Mouse (Mus musculus): ENCODE results near the gene Csmd2. TPM values are rescaled to one million over a fixed set of nuclear protein-coding genes. Genes with fewer than 3 reads are reported as not detected.

Csmd2 gene
- polyA plus RNA-seq, 1 experiment from 2014 or later = not detected

DNA sequence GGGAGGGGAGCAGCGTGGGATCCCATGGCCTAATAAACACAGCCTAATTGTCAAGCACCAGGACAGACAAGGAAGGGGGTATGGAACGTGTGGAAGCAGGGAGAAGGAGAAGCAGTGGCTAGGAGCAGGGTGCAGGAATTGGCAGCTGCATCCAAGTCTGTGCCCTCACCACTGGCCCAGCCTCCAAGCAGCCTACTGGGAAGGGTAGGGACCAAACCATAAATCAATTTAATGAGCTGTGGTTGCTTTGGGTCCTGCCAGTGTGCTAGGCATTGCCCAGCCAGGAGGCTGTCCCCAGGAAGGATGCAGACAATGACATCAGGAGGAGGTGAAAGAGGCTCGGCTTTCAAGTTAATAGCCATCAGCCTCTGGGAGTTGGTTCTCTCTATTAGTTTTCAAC, 100.0 kb downstream of the Csmd2 start:
- H3K27ac ChIP-seq = no peak overlapping the region
- 54% methylated on average over 3 of the region's 3 CpGs for WGBS (ENCODE audit: missing documents)

DNA sequence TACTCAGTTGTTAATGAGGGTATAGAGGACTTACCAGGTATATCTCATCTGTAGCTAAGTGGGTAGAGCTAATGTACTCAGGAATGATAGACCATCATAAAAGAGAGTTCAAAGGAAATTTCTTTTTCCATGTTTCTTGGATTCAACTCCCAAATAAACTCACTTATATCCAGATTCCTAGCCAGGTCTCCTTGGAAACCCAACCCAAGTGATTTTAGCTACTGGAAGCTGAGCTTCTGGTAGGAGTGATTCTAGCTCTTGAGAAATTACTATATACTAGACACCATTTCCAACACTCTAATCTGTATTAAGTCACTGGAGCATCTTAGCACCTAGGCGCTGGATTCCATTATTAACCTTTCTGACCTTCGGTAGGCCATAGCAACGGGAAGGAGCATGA, 100.6 kb downstream of the Csmd2 start:
- WGBS (ENCODE audit: missing documents) = 89% methylated on average over 3 of the region's 3 CpGs
- no peaks in the 10 kb centered on the region for H3K36me3 ChIP-seq (ENCODE audit: inconsistent target)
- no peak overlapping the region for H3K4me3 ChIP-seq (ENCODE audit: inconsistent target)
- no peak overlapping the region for H3K27ac ChIP-seq
- H3K79me2 ChIP-seq (ENCODE audit: inconsistent target) = no peaks in the 10 kb centered on the region

More for the DNA sequence above, 100.0 kb downstream of the Csmd2 start:
- no peaks in the 10 kb centered on the region for H3K79me2 ChIP-seq (ENCODE audit: inconsistent target)
- no peaks in the 10 kb centered on the region for H3K36me3 ChIP-seq (ENCODE audit: inconsistent target)
- H3K4me3 ChIP-seq (ENCODE audit: inconsistent target) = no peak overlapping the region

DNA sequence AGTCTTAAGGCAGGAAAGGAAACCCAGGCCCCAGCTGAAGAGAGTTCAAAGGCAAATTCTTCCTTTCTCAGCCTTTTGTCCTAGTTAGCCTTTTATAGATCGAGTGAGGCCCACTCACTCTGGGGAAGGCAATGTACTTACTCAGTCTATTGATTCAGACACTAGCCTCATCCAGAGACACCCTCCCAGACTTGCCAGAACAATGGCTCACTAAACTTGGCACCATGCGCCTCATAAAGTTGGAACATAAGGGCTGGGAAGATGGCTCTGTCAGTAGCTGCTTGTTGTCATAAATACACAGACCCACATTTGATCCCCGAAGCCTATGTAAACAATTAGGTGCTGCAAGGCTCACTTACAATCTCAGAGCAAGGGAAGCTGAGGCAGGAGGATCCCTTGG, 104.3 kb downstream of the Csmd2 start:
- Histone ChIP-seq H3K79me2 (ENCODE audit: inconsistent target) (no peaks in the 10 kb centered on the region), H3K27ac (no peak overlapping the region), H3K36me3 (ENCODE audit: inconsistent target) (no peaks in the 10 kb centered on the region), H3K4me3 (ENCODE audit: inconsistent target) (no peak overlapping the region)
- 86% methylated on average over 3 of the region's 3 CpGs for WGBS (ENCODE audit: missing documents)

GRCm38 (mm10) chr4:128099515-128099914, 111.9 kb downstream of the Csmd2 start:
- 96% methylated on average over 5 of the region's 5 CpGs for WGBS (ENCODE audit: missing documents)
- H3K79me2 ChIP-seq (ENCODE audit: inconsistent target) = no peaks in the 10 kb centered on the region
- no peak overlapping the region for H3K4me3 ChIP-seq (ENCODE audit: inconsistent target)
- H3K27ac ChIP-seq = no peak overlapping the region
- no peaks in the 10 kb centered on the region for H3K36me3 ChIP-seq (ENCODE audit: inconsistent target)

DNA sequence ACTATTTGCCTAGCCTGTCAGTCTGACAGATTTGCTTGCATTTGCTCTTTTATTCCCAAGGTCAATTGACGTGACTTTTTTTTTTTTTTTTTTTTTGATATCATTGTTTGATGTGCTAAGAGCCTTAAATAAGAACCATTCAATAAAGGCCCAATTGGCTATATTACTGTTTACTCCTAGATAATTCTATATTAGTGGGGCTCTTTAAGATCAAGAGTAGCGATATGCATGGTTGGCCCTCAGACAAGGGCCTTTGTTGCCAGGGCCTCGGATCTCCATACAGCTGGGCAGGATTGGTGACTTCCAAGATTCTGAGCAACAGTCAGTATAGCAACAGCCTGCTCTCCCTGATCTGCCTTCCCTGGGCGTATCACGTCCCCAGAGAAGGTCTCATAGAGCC, 112.9 kb downstream of the Csmd2 start:
- Histone ChIP-seq H3K79me2 (ENCODE audit: inconsistent target) (no peaks in the 10 kb centered on the region), H3K4me3 (ENCODE audit: inconsistent target) (no peak overlapping the region), H3K36me3 (ENCODE audit: inconsistent target) (no peaks in the 10 kb centered on the region), H3K27ac (no peak overlapping the region)
- 89% methylated on average over 5 of the region's 5 CpGs for WGBS (ENCODE audit: missing documents)

DNA sequence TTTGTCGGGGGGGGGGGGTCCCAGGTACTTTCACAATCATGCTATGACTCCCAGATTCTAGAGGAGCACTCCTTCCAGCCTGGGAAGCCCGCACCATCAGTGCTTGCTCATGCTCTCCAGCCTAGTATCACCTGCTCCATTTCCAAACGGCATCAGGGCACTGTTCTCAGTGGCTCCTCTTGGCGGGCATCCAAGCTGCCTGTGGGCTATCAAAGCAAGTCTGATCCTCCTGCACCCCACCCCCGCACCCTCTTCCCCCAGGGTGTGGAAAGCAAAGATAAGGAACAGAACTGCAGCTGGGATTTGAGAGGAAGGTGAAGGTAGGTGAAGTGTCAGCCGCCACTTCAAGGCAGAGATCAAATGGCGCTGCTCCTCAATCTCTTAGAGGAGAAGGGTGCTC, 128.7 kb downstream of the Csmd2 start:
- Histone ChIP-seq H3K79me2 (ENCODE audit: inconsistent target) (no peaks in the 10 kb centered on the region), H3K36me3 (ENCODE audit: inconsistent target) (no peaks in the 10 kb centered on the region), H3K4me3 (ENCODE audit: inconsistent target) (no peak overlapping the region), H3K27ac (no peak overlapping the region)
- WGBS (ENCODE audit: missing documents) = 62% methylated on average over 7 of the region's 7 CpGs

GRCm38 (mm10) chr4:128123281-128123680, 135.6 kb downstream of the Csmd2 start:
- no peaks in the 10 kb centered on the region for H3K36me3 ChIP-seq (ENCODE audit: inconsistent target)
- no peaks in the 10 kb centered on the region for H3K79me2 ChIP-seq (ENCODE audit: inconsistent target)
- H3K4me3 ChIP-seq (ENCODE audit: inconsistent target) = no peak overlapping the region
- no peak overlapping the region for H3K27ac ChIP-seq
- WGBS (ENCODE audit: missing documents) = 80% methylated on average over 8 of the region's 8 CpGs

- no peaks in the 10 kb centered on the region for H3K79me2 ChIP-seq (ENCODE audit: inconsistent target)
- 78% methylated on average over 4 of the region's 4 CpGs for whole genome bisulfite sequencing (ENCODE audit: missing documents)
- H3K4me3 ChIP-seq (ENCODE audit: inconsistent target) = no peak overlapping the region
- H3K27ac ChIP-seq = no peak overlapping the region
- H3K36me3 ChIP-seq (ENCODE audit: inconsistent target) = no peaks in the 10 kb centered on the region
These were observed 137.1 kb downstream of the Csmd2 start for GRCm38 (mm10) chr4:128124738-128125137.

GRCm38 (mm10) chr4:128128546-128128945, 140.9 kb downstream of the Csmd2 start:
- WGBS (ENCODE audit: missing documents) = 75% methylated on average over 6 of the region's 6 CpGs
- Histone ChIP-seq H3K27ac (no peak overlapping the region), H3K36me3 (ENCODE audit: inconsistent target) (no peaks in the 10 kb centered on the region), H3K79me2 (ENCODE audit: inconsistent target) (no peaks in the 10 kb centered on the region), H3K4me3 (ENCODE audit: inconsistent target) (no peak overlapping the region)

GRCm38 (mm10) chr4:128130611-128131142, 143.0 kb downstream of the Csmd2 start:
- Histone ChIP-seq H3K4me3 (ENCODE audit: inconsistent target) (no peak overlapping the region), H3K36me3 (ENCODE audit: inconsistent target) (no peaks in the 10 kb centered on the region), H3K79me2 (ENCODE audit: inconsistent target) (no peaks in the 10 kb centered on the region), H3K27ac (no peak overlapping the region)
- WGBS (ENCODE audit: missing documents) = 67% methylated on average over 4 of the region's 4 CpGs

DNA sequence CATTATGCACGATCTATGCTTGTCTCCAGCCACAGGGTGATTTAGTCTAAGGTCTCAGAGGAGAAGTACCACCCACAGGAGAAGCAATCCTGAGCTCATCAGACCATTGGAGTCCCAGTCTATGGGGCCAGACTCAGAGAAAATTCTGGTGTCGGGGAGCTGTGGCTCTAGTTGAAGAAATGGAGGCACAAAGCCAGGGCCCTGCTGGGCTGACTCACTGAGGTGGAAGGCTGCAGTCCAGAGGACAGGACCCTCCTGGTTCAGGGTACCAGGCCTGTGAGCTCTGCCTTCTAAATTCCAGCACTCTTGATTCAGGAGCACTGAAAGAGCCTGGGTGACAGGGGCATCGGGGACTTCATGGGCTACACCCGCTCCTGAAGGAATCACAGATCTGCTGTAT, 144.0 kb downstream of the Csmd2 start:
- 85% methylated on average over 4 of the region's 4 CpGs for WGBS (ENCODE audit: missing documents)
- Histone ChIP-seq H3K79me2 (ENCODE audit: inconsistent target) (no peaks in the 10 kb centered on the region), H3K4me3 (ENCODE audit: inconsistent target) (no peak overlapping the region), H3K27ac (no peak overlapping the region), H3K36me3 (ENCODE audit: inconsistent target) (no peaks in the 10 kb centered on the region)

DNA sequence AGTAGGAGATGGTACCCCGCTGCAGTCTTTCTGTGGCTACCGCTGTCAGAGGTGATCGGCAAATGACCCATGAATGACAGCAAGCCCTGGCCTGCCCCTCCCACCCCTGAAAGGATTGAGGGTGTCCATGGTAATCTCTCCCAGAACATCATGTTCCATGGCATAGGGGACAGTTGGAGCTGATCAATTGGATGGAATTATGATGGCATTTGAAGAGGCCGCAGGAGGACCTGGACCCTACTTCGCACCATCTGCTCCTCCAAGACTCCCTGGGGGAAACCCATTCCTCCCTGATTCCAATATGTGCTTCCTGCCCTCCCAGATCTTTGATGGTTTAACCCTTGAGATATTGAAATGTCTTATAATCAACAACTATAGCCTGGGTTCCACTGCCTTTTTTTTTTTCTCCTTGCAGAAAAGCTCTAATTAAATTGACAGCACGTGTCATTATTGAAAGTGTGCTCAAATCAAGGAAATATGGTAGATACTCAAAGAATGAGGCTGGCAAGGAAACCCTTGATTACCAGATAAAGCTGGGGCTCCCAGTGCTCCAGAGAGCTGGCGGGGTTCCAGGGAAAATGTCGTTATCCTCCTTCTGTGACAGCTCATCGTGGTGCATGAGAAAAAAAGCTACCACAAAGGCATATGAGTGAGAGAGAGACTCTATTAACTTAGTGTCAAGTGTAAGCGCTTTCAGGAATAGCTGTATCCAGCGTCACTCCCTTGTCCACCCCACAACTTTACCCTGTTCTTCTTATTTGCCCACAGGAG, 145.4 kb downstream of the Csmd2 start:
- no peaks in the 10 kb centered on the region for H3K36me3 ChIP-seq (ENCODE audit: inconsistent target)
- H3K27ac ChIP-seq = no peak overlapping the region
- WGBS (ENCODE audit: missing documents) = 89% methylated on average over 11 of the region's 11 CpGs
- H3K4me3 ChIP-seq (ENCODE audit: inconsistent target) = no peak overlapping the region
- no peaks in the 10 kb centered on the region for H3K79me2 ChIP-seq (ENCODE audit: inconsistent target)

DNA sequence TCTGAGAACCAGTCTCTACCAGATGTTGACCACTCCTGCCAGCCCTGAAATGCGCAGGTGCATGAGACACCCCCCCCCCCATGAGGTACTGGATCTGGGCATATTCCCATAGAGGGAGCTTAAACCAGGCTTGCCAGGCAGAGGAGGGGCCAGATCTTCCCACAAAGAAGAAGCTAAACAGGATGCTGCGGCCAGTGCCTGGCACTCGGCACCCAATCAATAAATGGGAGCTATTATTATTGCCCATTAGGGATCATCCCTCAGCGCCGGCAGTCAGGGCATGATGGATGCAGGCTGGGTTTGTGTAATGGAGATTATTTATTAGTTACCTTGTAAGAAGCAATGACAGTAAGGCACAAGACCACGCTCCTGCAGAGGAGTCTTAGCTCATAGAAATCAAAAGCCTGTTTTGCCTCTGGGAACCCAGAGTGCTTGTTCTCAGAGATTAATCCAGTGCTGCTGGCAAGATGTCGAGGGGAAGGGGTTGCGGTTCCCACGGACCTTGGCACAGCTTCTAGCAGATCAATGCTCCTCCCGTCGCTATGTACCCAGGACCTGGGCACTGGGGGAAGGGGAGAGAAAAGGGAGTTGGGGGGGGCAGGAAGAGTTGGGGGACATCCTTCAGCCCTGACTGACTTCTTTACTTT, 146.8 kb downstream of the Csmd2 start:
- H3K27ac ChIP-seq = no peak overlapping the region
- H3K36me3 ChIP-seq (ENCODE audit: inconsistent target) = no peaks in the 10 kb centered on the region
- no peaks in the 10 kb centered on the region for H3K79me2 ChIP-seq (ENCODE audit: inconsistent target)
- no peak overlapping the region for H3K4me3 ChIP-seq (ENCODE audit: inconsistent target)
- 80% methylated on average over 10 of the region's 11 CpGs for WGBS (ENCODE audit: missing documents)

DNA sequence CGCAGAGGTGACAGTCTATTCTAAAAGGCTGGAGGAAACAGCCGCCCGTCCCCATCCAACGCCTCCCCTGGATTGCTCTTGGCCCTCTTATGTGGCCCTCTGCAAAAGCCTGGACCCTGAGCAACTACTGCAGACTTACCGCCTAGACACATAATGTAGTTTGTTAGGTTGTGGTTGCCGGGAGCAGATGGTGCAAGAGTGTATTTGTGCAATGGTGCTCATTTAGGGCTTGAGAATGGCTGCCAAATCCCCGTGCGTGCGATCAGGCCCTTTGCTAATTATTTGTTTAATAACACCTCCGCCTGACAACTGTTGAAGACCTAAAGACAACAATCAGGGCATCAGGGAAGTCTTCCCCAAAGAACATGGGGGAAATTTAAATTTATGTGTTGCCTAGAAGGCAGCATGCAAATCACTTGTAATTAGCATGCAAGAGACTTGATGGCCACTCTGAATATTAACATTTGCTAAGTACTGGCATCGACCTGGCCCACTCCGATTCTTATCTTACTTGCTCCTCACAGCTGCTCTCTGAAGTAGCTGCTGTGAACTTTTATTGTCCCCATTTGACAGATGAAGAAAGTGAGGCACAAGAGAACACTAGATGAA, 147.5 kb downstream of the Csmd2 start:
- 73% methylated on average over 12 of the region's 12 CpGs for WGBS (ENCODE audit: missing documents)
- H3K4me3 ChIP-seq (ENCODE audit: inconsistent target) = no peak overlapping the region
- H3K27ac ChIP-seq = no peak overlapping the region
- no peaks in the 10 kb centered on the region for H3K36me3 ChIP-seq (ENCODE audit: inconsistent target)
- H3K79me2 ChIP-seq (ENCODE audit: inconsistent target) = no peaks in the 10 kb centered on the region

DNA sequence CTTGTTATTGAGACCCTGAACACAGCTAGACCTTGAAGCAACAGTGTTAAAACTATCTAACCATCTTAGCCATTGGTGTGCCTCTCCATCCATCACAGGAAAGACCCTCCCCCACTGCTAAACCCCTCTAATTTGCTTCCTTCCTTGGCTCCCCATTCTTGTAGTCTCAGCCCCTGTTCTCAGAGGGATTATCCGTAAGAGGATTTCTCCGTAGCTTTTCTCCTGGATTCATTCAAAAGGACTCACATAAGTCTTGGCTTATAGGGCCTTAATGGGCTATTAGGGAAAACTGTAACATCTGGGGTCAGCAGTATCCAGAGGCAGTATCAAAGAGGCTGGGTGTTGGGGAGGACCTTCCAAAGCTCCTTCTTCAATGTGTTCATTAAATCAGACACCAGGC, 152.3 kb downstream of the Csmd2 start:
- Histone ChIP-seq H3K27ac (no peak overlapping the region), H3K4me3 (ENCODE audit: inconsistent target) (no peak overlapping the region), H3K36me3 (ENCODE audit: inconsistent target) (no peaks in the 10 kb centered on the region), H3K79me2 (ENCODE audit: inconsistent target) (no peaks in the 10 kb centered on the region)
- 96% methylated on average over 2 of the region's 2 CpGs for WGBS (ENCODE audit: missing documents)

Data from macrophage (primary cell).